Mouse (Mus musculus) adrenal gland, postnatal 36 days (tissue): ENCODE data around the gene Gabpb1. TPM values are rescaled to one million over a fixed set of nuclear protein-coding genes. Genes with fewer than 3 reads are reported as not detected.

Experiments
- DNase-seq, 2 experiments: peaks; one replicate each; pipeline ENCODE4 v3.0.0; 2021; ENCODE audit warnings: mixed read lengths in 1 of 2
- long read RNA-seq, 2 experiments: library from polyadenylated mRNA; stranded (forward); transcript quantifications; one replicate each; pipeline ENCODE4 v2.0.0; 2021; ENCODE audit warnings: borderline sequencing depth in 2 of 2
- total RNA-seq, 2 experiments: library from RNA; stranded (reverse); gene quantifications; 2 replicates each; pipeline ENCODE4 v1.2.3; 2021

Gene Gabpb1
- total RNA-seq: 10 to 100 TPM; 15.3 to 19.5 TPM
- long read RNA-seq, experiment 1, full-length matches to known transcripts: 18 of 27 reads
- long read RNA-seq, experiment 1, partial matches to known transcripts: 2 of 27 reads
- long read RNA-seq, experiment 1, other reads (novel, unspliced or antisense): 7 of 27 reads
- long read RNA-seq, experiment 2, partial matches to known transcripts: 0 of 4 reads
- long read RNA-seq, experiment 2, other reads (novel, unspliced or antisense): 3 of 4 reads

DNA sequence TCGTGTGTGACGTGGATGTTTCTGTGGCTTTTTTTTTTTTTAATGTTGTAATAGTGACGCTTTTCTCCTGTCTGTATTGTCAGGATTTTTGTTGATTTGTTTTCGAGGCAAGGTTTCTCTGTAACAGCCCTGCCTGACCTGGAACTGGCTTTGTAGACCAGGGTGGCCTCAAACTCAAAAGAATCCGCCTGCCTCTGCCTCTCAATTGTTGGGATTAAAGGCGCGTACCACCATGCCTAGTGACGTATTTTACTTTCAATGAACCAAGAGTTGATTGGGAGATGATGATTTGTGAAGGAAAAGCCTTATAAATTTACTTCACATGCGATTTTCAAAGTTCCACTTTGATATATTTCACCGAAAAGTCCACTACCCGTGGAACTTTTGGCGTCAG lies at the start of gene Gabpb1:
Gene Gabpb1 (minus strand): TSS at position 216 of the 394 bp plus-strand sequence.
- no peak for DNase-seq

DNA sequence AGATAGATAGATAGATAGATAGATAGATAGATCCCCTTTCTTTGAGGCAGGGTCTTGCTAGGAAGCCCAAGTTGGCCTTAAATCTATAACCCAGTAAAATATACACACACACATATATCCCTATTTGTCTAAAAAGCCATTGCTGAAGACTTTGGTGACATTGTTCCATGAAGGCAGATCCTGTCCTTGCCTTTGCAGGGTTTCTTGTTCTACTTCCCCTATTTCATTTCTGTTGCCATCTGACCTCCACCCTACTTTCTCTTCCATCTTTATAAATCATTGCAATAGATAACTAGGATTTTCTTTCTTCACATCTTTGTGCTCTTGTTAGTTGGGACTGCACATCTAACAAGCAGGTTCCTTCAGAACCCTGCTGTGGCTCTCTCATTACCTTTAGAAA lies 36.8 kb upstream of the Gabpb1 start:
- DNase-seq: no peak

DNA sequence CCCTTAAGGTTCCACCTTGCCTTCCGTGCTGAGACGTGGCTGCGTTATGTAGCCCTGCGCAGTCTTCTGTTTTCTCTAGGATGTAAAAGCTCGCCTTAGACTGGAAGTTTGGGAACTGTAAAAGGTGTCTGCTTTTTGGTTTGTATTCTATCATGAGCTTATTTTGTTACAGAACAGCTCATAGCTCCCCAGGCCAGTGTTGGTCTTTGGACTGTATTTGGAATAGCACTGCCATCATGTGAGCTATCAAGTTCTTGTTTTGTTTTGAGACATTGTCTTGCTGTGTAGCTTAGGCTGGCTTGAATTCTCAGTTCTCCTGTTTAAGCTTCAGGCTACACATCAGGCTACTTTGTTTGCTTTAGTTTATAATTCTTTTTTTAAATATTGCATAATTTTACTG lies 36.4 kb upstream of the Gabpb1 start:
- no peak for DNase-seq

- DNase-seq: no peak
These were observed 32.2 kb upstream of the Gabpb1 start for GRCm38 (mm10) chr2:126708361-126708760.

DNA sequence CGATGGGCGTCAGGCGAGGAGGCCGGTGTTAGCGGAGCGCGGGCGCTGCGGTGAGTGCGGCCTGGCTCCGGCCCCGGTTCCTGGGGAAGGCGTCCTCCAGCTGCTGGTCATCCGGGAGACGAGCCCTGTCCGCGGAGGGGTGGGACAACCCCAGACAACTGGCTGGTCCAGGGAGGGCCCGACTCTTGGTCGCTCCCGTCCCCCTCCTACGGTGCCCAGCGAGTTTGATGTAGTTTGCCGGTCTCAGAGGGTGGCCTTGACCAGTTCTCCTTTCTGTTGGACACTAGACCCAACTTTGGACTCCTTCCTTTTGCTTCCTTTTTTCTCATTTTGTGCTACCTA lies 31.3 kb upstream of the Gabpb1 start:
- no peak for DNase-seq

DNA sequence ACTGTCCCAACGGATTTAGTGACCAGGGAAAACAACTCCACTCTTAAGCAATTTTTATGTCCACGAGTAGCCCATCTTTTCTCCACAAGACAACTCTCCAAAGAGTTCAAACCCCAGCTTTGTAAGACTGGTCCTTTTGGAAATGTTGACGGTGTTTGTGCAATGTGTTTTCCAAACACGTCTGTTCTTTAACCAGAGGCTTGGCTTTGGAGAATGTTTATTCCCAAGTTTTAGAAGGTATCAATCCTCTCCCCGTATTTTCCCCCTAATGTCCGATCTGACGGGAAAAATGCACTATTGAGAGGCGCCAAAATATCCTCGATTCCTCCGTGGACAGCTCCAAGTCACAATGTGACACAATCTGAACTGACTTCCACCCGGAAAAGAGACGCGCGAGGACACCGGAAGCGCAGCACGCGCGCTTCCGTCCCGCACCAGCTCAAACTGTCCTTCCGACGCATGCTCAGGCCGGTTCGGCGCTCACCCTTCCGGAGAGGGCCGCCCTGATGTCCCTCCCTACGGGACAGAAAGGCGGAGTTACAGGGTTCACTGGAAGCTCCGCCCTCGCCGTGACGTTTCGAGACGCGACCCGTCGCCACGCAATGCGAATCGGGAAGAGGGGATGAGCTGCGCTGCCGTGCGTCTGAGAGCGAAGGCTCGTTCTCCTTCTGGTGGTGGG lies 30.8 kb upstream of the Gabpb1 start, which contains the start of gene Usp8:
Gene Usp8 (plus strand): TSS at position 570 of the 679 bp plus-strand sequence.
- DNase-seq: peak; percentile 98 to 99

DNA sequence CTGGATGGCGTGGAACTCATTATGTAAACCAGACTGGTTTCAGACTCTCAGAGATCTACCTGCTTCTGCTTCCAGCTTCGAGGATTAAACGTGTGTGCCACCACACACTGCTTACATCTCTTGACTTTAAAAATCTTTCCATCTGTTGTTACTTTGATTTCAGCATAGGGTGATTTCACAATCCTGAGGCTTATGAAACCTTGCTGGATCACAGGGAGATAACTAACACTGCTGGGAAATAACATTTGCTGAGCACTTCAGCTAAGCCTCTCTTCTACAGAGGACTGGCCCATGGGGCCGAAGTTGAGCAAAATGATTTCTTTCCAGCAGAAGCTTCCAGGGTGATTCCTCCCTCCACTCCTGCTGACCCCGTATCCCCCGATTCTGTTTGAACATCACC lies 19.1 kb upstream of the Gabpb1 start:
- DNase-seq: no peak

GRCm38 (mm10) chr2:126691290-126691689 lies 15.2 kb upstream of the Gabpb1 start:
- DNase-seq: no peak

DNA sequence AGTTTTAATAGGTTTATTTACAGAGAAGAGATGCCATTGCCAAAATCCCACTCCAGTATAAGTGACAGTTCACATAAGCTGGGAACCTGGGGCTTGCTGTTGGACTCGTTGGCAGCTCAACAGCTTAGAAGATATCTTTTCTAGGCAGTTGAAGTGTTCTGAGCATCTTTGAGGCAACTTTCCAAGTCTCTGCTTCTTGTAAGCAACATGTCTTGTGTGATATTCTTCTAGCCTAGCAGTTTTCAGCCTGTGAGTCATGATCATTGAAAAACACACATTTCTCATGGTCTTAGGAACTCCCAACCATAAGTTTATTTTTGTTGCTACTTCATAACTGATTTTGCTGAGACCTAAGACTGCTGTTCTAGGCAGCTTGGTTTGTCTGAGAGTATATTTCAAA lies 6.8 kb upstream of the Gabpb1 start:
- no peak for DNase-seq

DNA sequence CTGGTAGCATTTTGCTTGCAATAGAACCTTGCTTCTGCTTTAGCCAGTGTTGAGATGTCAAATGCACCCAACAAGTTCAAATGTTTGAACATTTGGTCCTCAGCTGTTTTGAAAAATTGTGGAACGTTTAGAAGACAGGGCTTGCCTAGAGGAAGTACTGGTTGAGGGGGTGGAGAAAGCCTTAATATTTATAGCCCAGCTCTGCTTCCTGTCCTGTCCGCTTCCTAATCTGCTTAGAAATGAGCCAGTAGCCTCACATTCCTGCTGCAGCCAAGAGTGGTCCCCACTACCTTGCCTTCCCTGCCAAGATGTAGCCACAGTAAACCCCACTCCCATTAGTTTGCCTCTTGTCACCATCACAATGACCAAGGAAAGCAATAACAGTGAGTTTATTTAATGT lies 6.2 kb upstream of the Gabpb1 start:
- DNase-seq: peak in 1 of 2 experiments; percentile 6

- no peak for DNase-seq
These were observed 1.2 kb upstream of the Gabpb1 start for GRCm38 (mm10) chr2:126677366-126677765.

- peak; percentile 86 to 90 for DNase-seq
These were observed 692 bp downstream of the Gabpb1 start for GRCm38 (mm10) chr2:126675169-126676121.

DNA sequence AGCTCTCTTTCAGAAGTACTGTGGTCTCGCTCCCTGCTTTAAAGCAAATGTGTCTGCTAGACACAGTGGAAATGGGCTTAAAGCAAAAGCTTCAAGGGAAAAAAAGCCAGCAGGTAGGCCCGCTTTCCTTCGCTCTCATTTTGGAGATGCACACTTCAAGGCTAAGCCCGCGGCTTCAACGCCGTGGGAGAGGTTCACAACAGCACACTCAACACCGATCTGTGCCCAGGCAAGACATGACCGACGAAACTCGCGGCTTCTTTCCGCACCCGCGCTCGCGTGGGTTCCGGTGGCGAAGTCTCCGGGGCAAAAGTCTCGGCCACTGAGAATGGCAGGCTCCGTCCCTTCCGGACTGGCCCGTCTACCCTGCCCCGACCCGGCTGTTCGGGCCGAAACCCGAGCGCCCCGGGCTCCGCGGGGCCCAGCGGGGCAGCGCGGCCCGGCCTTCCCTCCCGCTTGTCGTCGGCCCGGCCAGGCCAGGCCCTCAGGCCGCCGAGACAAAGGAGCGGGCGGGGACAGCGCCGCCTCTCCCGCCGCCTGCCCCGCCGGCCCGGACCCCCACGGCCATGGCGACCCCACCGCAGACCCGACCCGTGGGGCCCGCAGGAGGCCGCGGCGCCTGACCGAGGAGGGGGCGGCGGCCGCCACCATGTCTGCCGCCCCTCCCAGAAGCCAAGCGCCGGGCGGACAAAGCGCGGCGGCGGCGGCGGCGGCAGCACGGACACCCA lies 1.5 kb downstream of the Gabpb1 start:
- DNase-seq: peak; percentile 38 to 65

GRCm38 (mm10) chr2:126673317-126674242 lies 2.6 kb downstream of the Gabpb1 start:
- no peak for DNase-seq

DNA sequence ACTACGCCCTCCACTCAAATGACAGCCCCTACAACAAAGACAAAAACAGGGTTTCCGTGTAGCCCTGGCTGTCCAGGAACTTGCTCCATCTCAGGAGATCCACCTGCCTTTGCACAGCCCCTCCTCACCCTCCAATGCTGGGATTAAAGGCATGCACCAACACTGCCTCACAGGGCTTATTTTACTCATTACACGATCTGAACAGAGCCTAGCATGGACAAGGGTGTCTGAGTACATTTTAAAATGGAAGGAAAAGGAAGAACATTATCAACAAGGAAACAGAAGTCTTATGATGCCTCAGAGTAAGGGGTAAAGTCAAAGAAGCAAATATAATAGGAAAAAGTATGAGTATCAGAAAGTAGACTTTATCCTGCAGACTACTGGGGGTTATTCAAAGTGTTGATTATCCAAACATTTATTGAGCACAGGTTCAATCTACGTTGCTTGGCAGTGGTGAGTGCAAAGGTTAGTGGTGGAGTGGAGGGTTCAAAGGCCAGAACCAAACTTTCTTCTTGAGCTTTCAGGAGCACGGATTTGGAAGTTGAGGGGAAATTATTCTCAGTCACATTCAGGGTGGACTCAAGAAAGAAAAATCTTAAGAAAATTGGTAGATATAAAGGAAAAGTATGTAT lies 7.4 kb downstream of the Gabpb1 start:
- DNase-seq: no peak

DNA sequence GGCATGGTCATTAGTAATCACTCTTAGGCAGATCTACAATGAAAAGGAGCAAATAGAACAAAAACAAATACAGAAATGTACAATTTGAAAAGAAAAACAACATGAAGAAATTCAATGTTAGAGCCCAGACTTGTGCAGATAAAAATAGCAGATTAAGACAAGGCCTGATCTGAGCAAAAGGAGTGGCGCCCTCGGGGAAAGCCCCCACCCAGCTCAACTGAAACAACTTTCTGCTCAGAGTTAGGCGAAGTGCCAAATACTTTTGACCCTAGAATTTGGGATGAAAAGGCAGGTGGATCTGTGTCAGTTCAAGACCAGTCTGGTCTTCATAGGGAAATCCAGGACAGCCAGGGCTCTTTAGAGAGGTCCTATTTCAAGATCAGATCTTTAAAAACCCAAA lies 10.2 kb downstream of the Gabpb1 start:
- no peak for DNase-seq

DNA sequence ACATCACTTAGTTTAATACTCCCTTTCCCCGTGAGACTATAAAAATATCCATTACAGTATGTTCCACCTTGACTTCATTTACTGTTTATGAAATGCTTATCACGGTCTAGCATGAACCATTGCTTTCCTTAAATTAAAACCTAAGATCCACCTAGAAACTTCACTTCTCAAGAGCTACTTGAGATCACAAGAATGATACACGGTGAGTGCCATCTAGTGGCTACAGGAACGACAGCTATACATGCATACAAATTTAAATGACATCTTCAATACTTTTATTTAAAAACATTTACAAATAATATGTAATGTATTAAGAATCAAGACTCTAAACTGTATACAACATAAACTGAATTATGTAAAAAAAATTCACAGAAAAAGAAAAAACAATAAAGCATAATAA lies 12.7 kb downstream of the Gabpb1 start:
- DNase-seq: peak; percentile 10 to 34

DNA sequence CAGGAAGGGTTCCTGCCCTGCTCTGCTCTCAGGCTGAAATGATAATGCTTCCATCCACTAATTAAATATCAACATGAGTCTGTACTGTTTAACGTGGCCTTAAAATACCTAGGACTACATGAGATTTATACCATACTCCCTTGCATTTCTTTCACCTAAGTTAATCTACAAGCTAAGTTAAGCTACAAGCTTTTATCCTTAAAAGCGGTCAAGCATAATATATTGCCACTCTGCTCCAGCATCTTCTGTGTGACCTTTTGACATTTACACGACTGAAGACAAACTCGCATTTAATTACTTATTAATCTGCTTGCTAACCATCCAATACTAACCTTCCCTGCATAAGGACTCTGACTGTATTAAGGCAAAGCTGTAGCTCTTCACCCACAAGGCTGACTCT lies 23.2 kb downstream of the Gabpb1 start:
- no peak for DNase-seq

DNA sequence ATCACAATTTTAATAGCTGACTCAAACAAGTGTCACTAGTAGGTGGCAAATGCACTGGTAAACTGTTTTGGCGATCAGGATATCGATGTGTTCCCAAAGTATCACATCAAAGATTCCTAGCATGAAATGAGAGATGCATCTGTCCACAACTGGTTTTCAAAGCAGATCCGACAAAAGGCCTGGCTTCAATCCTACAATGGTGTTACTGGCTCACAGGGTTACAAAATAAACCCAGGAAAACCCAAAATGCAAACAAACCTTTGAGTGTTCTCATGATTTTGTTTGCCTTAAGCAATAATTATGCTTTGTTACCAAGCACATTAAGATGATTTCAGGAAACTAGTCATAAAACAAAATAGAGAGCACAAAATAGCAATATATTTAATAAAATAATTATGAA lies 28.4 kb downstream of the Gabpb1 start:
- no peak for DNase-seq

- no peak for DNase-seq
These were observed 29.7 kb downstream of the Gabpb1 start for GRCm38 (mm10) chr2:126646461-126646860.

DNA sequence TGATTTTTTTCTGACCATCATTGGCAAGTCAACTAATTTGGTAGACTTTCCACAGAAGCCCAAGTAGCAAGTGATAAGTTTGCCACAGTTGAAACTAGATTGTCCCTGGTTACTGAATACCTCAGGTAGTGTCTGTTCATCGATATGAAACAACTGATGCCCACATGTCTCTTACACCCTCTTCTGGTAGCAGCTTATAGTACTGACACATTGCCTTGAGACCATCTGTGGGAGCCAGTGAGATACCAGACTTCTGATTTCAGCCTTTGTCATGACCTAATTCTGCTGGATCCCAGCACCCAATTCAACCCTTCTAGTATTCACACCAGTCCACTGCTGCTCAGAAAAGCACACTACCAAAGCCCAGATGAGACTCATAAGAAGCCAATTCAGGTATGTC lies 31.4 kb downstream of the Gabpb1 start:
- no peak for DNase-seq
